Mouse (Mus musculus) testis, adult 10 weeks (tissue): ENCODE results near the gene Traf4. TPM values are rescaled to one million over a fixed set of nuclear protein-coding genes. Genes with fewer than 3 reads are reported as not detected.

Source experiments
- polyA plus RNA-seq: library from polyadenylated mRNA; stranded (reverse); fragments of 350-450 nt; fragmentation: Illumina TruSeq; extraction: RNeasy Lipid Tissue Mini Kit (QIAGEN cat#74804); gene quantifications from one replicate; pipeline ENCODE4 v1.2.3, GENCODE M21; 2014; ENCODE audit warnings: low read depth, low replicate concordance

The Traf4 gene
- polyA plus RNA-seq = 0.08 TPM

GRCm38 (mm10) chr11:78164924-78165760, at the start of gene Traf4:
Traf4 (minus strand) TSS chr11:78165589.

GRCm38 (mm10) chr11:78193113-78193512, 27.7 kb upstream of the Traf4 start, which contains the start of gene Proca1:
Proca1 (plus strand) TSS chr11:78193392.

DNA sequence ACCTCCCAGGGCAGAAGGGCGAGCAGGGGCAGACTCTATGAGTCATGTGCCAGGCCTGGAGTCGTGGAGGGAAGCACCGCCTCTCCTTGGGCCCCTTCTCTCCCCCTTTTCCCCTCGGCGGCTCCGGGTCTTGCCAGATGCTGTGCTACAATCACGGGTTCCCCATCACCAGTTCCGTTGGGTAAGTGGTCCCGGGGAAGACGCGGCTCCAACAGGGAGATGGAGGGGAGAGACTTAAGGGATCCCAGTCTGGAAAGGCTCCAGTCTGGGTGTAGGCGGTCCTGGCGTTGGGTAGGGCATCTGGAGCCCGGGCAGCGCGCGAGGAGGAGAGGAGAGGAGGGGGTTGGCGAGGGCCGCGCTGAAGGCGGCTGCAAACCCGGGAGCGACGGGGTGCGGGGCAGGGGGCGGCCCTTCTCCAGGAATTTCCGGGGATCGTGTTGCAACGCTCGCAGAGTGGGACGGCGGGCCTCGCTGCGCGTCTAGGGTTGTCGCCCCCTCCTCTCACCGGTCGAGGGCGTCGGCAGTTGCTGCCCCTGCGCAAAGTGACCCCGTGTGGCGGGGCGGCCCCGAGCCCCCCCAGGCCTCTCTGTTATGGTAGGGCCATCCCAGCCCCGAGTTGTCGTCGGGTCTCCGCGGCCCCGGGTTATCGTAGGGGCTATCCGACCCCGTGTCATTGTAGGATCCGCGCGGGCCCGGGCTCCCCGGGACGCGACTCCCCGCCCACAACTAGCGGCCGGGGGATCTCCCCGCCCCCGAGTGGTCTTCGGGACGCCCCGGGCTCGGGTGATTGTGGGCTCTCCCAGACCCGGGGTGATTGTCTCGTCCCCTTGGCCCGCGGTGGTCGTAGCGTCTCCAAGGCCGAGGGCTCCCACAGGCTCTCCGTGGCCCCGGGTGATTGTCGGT, 23.2 kb upstream of the Traf4 start, which contains the start of gene Rab34:
TSS of gene Rab34 (plus strand) at position 100 of the 903 bp plus-strand sequence.

DNA sequence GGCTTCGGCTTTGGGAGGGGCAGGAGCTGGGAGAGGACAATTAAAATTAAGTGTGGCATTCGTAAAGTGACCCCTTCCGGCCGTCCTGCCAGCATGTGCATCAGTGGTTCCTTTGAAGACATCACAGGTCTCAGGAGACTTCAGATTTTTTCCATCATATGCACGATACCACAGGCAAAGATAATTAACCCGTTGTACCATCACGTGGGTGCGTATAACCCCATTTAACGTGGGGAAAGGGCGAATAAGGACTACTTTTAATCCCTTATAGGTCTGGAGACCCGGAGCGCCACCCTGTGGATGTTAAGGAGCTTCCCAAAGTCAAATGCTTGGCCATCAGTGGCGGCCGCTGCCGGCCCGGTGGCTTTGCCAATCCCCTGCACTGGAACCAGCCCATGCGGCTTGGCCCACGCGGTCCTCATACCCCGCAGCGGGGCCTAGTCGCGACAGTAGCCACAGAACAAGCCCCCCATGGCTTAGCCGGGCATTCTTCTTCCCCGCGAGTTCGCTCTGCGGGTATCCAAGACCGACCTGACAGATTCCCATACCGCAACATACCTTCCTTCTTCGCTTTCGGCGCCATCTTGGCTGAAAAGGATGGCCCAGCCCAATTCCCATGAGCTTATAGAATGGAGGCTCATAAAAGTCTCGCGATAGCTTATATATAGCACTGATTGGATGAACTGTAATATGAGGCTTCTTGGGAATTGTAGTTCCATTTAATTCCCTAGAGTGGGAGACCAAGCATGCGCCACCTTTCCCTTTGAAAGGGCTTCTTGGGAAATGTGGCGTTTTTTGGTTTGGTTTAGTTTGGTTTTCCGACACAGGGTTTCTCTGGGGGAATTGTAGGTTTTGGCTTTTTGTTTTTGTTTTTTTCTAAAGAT, 17.8 kb upstream of the Traf4 start, which contains the start of gene Rpl23a:
TSS of gene Rpl23a (minus strand) at position 624 of the 884 bp plus-strand sequence.

GRCm38 (mm10) chr11:78176402-78176862, 11.0 kb upstream of the Traf4 start, which contains the start of the genes Nek8 and Tlcd1:
Nek8 (minus strand) TSS chr11:78176675.
Tlcd1 (plus strand) TSS chr11:78176711.

Other genes with a start within 250 kb of the Traf4 start
- 0.08 TPM for gene Sez6, start 234.8 kb downstream of the Traf4 start, polyA plus RNA-seq
- gene Phf12, start 182.8 kb downstream of the Traf4 start, polyA plus RNA-seq = 10.3 TPM
- gene Dhrs13, start 133.3 kb downstream of the Traf4 start, polyA plus RNA-seq = 3.7 TPM
- gene Flot2, start 127.7 kb downstream of the Traf4 start, polyA plus RNA-seq = 3.7 TPM
- 4.5 TPM for gene Eral1, start 85.2 kb downstream of the Traf4 start, polyA plus RNA-seq
- 4.6 TPM for gene Fam222b, start 70.9 kb downstream of the Traf4 start, polyA plus RNA-seq
- gene Nek8, start 11.1 kb upstream of the Traf4 start, polyA plus RNA-seq = 5.8 TPM
- gene Tlcd1, start 11.1 kb upstream of the Traf4 start, polyA plus RNA-seq = 44.7 TPM
- 243 TPM for gene Rpl23a, start 18.0 kb upstream of the Traf4 start, polyA plus RNA-seq
- 2.0 TPM for gene Rab34, start 22.8 kb upstream of the Traf4 start, polyA plus RNA-seq
- gene Proca1, start 27.8 kb upstream of the Traf4 start, polyA plus RNA-seq = 338 TPM
- 11.0 TPM for gene Sdf2, start 80.2 kb upstream of the Traf4 start, polyA plus RNA-seq
- gene Supt6, start 80.4 kb upstream of the Traf4 start, polyA plus RNA-seq = 19.5 TPM
- 126 TPM for gene 2610507B11Rik, start 96.2 kb upstream of the Traf4 start, polyA plus RNA-seq
- gene BC030499, start 125.3 kb upstream of the Traf4 start, polyA plus RNA-seq = 0.46 TPM
- 48.0 TPM for gene Spag5, start 135.9 kb upstream of the Traf4 start, polyA plus RNA-seq
- 4.2 TPM for gene Aldoc, start 157.4 kb upstream of the Traf4 start, polyA plus RNA-seq
- 3.7 TPM for gene Pigs, start 162.8 kb upstream of the Traf4 start, polyA plus RNA-seq
- 9.2 TPM for gene Unc119, start 177.9 kb upstream of the Traf4 start, polyA plus RNA-seq
- not detected for gene Foxn1, start 221.0 kb upstream of the Traf4 start, polyA plus RNA-seq